14 mouse cellular contexts compared by ENCODE assay signal in genomic region chr11:100965760-100966159, GRCm38 (mm10). TPM values are rescaled to one million over a fixed set of nuclear protein-coding genes. Genes with fewer than 3 reads are reported as not detected.
DNase-seq lines count a peak whose midpoint lies in the region; ATAC-seq and TF ChIP-seq lines count a peak whose summit lies in the region.
"Had no signal": no experiment of that assay in that cellular context is flagged by ENCODE, and none has a peak within 500 bp of the region (broad histone marks: within the 10 kb centered on the region; RNA-seq: fewer than 3 reads in every experiment).

No protein-coding gene starts in this region.

- 55% methylated on average over 6 of the region's 6 CpGs for WGBS in lung, embryonic 14.5 days
- WGBS in heart, embryonic 14.5 days: 20% methylated on average over 6 of the region's 6 CpGs
- WGBS in liver, embryonic 12.5 days (ENCODE audit: insufficient replicate concordance): 16% methylated on average over 6 of the region's 6 CpGs
- 63% methylated on average over 6 of the region's 6 CpGs for WGBS in stomach, embryonic 16.5 days

- H3K4me1 ChIP-seq in lung, embryonic 14.5 days (ENCODE audit: insufficient read depth): no peaks in the 10 kb centered on the region
- peaks cover 54 to 78% of the 10 kb centered on the region in 2 experiments for H3K4me1 ChIP-seq in heart, embryonic 14.5 days (ENCODE audit: control insufficient read depth in 2 of 2, insufficient read depth in 2 of 2, low read length in 2 of 2)
- peaks cover 73% of the 10 kb centered on the region for H3K4me1 ChIP-seq in liver, embryonic 12.5 days
- H3K4me1 ChIP-seq in stomach, embryonic 16.5 days (ENCODE audit: control insufficient read depth, insufficient read depth, low read length): peaks cover 71% of the 10 kb centered on the region

- H3K36me3 ChIP-seq in lung, embryonic 14.5 days (ENCODE audit: insufficient read depth): peaks cover 11% of the 10 kb centered on the region; the same call in 1 of the 2 replicates
- H3K36me3 ChIP-seq in heart, embryonic 14.5 days (ENCODE audit: control insufficient read depth, insufficient read depth, low read length): peaks cover 49% of the 10 kb centered on the region
- H3K36me3 ChIP-seq in liver, embryonic 12.5 days: no peaks in the 10 kb centered on the region
- no peaks in the 10 kb centered on the region for H3K36me3 ChIP-seq in stomach, embryonic 16.5 days (ENCODE audit: control insufficient read depth, insufficient read depth, low read length)
- H3K36me3 ChIP-seq: forebrain, embryonic 15.5 days had no signal

- H3K27me3 ChIP-seq in lung, embryonic 14.5 days (ENCODE audit: insufficient read depth, low read length): 0 out of 2 replicates have a peak, but pooled peaks cover 5% of the 10 kb centered on the region
- no peaks in the 10 kb centered on the region for H3K27me3 ChIP-seq in heart, embryonic 14.5 days (ENCODE audit: control insufficient read depth, insufficient read depth, low read length)
- H3K27me3 ChIP-seq in liver, embryonic 12.5 days (replicated peaks): peaks cover 54% of the 10 kb centered on the region
- H3K27me3 ChIP-seq in stomach, embryonic 16.5 days (ENCODE audit: control insufficient read depth, insufficient read depth, low read length): no peaks in the 10 kb centered on the region

- no peaks in the 10 kb centered on the region for H3K9me3 ChIP-seq in lung, embryonic 14.5 days (ENCODE audit: low read depth, low read length)
- no peaks in the 10 kb centered on the region for H3K9me3 ChIP-seq in heart, embryonic 14.5 days (ENCODE audit: control insufficient read depth, low read length)
- H3K9me3 ChIP-seq in liver, embryonic 12.5 days (replicated peaks): no peaks in the 10 kb centered on the region
- H3K9me3 ChIP-seq in stomach, embryonic 16.5 days (replicated peaks; ENCODE audit: control insufficient read depth, low read length): no peaks in the 10 kb centered on the region
- H3K9me3 ChIP-seq: forebrain, embryonic 15.5 days had no signal

- ATAC-seq in lung, embryonic 14.5 days (ENCODE audit: insufficient read depth): no peak
- ATAC-seq in heart, embryonic 14.5 days (ENCODE audit: insufficient number of reproducible peaks, insufficient read depth, low FRiP score, low read depth): no peak
- ATAC-seq in liver, embryonic 12.5 days: no peak
- no peak for ATAC-seq in stomach, embryonic 16.5 days (ENCODE audit: insufficient read depth, low FRiP score)
- ATAC-seq: forebrain, embryonic 15.5 days; hindbrain, postnatal 0 days had no signal

- no peak overlapping the region for H3K4me3 ChIP-seq in lung, embryonic 14.5 days (ENCODE audit: low read depth, low read length)
- peak overlapping the region in 1 of 2 experiments; percentile 93; a peak in 2 of 4 replicates for H3K4me3 ChIP-seq in heart, embryonic 14.5 days (ENCODE audit: control insufficient read depth in 1 of 2, insufficient read depth in 1 of 2, low read depth in 1 of 2, low read length in 2 of 2)
- no peak overlapping the region for H3K4me3 ChIP-seq in liver, embryonic 12.5 days
- H3K4me3 ChIP-seq in stomach, embryonic 16.5 days (replicated peaks; ENCODE audit: low read length): 0 out of 2 replicates have a peak overlapping the region, but pooled peaks have one; percentile 6
- H3K4me3 ChIP-seq: forebrain, embryonic 15.5 days had no signal

- no peak overlapping the region for H3K9ac ChIP-seq in lung, embryonic 14.5 days
- H3K9ac ChIP-seq in heart, embryonic 14.5 days (ENCODE audit: low read length): peak overlapping the region; percentile 98
- no peak overlapping the region for H3K9ac ChIP-seq in liver, embryonic 12.5 days
- H3K9ac ChIP-seq in stomach, embryonic 16.5 days (ENCODE audit: low read length): peak overlapping the region; percentile 43; the same call in 1 of the 2 replicates
- H3K9ac ChIP-seq: forebrain, embryonic 15.5 days had no signal

- no peak for TF ChIP-seq CTCF in lung, embryonic 14.5 days (IDR thresholded peaks at IDR 0.05; ENCODE audit: low read depth)

- no peak overlapping the region for H3K27ac ChIP-seq in lung, embryonic 14.5 days (ENCODE audit: low read depth)
- peak overlapping the region; percentile 55 to 98 for H3K27ac ChIP-seq in heart, embryonic 14.5 days (replicated peaks in 1 of 2; ENCODE audit: control insufficient read depth in 1 of 2, insufficient read depth in 1 of 2, low read depth in 2 of 2, low read length in 2 of 2)
- H3K27ac ChIP-seq in liver, embryonic 12.5 days: no peak overlapping the region
- peak overlapping the region; percentile 7; the same call in 1 of the 2 replicates for H3K27ac ChIP-seq in stomach, embryonic 16.5 days (ENCODE audit: low read length)
- H3K27ac ChIP-seq: forebrain, embryonic 15.5 days; hindbrain, postnatal 0 days had no signal

- 0 out of 2 replicates have a peak overlapping the region, but pooled peaks have one; percentile 79 for H3K4me2 ChIP-seq in lung, embryonic 14.5 days
- H3K4me2 ChIP-seq in heart, embryonic 14.5 days (ENCODE audit: low read length): peak overlapping the region; percentile 71
- peak overlapping the region; percentile 10; the same call in 1 of the 2 replicates for H3K4me2 ChIP-seq in liver, embryonic 12.5 days
- H3K4me2 ChIP-seq in stomach, embryonic 16.5 days (ENCODE audit: low read depth, low read length): peak overlapping the region; percentile 26
- H3K4me2 ChIP-seq: forebrain, embryonic 15.5 days had no signal

- DNase-seq in lung, embryonic 14.5 days: peak; percentile 54
- DNase-seq in lung, postnatal 14 days: no peak
- no peak for DNase-seq in ovary, postnatal 10 days (ENCODE audit: low spot score)
- DNase-seq in embryo, embryonic 10.5 days (ENCODE audit: low spot score): no peak
- DNase-seq: adrenal gland, adult 2 months; cerebellum, postnatal 14 days; gastrocnemius, postnatal 36 days; kidney, adult 9 months; right cerebral cortex, postnatal 4 days had no signal

RNA-seq across cellular contexts. Expression of gene Cavin1, which starts 4.9 kb away (rescaled TPM):
- 137 and 143 TPM in 2 replicates for polyA plus RNA-seq in lung, embryonic 14.5 days (2014; fragmentation: Nextera tagmentation; extraction: Ambion mirVana)
- 200 and 204 TPM in 2 replicates for polyA plus RNA-seq in heart, embryonic 14.5 days (2014; fragmentation: Nextera tagmentation; extraction: Ambion mirVana)
- polyA plus RNA-seq in liver, embryonic 12.5 days (2016; fragmentation: Nextera tagmentation; extraction: Ambion mirVana): 28.9 and 30.0 TPM in 2 replicates
- 381 and 403 TPM in 2 replicates for polyA plus RNA-seq in stomach, embryonic 16.5 days (2015; fragmentation: Nextera tagmentation; extraction: Ambion mirVana)

RNA-seq across cellular contexts. Expression of gene Stat3, which starts 26.4 kb away (rescaled TPM):
- polyA plus RNA-seq in lung, embryonic 14.5 days (2014; fragmentation: Nextera tagmentation; extraction: Ambion mirVana): 33.8 and 36.5 TPM in 2 replicates
- 51.8 and 53.3 TPM in 2 replicates for polyA plus RNA-seq in heart, embryonic 14.5 days (2014; fragmentation: Nextera tagmentation; extraction: Ambion mirVana)
- polyA plus RNA-seq in liver, embryonic 12.5 days (2016; fragmentation: Nextera tagmentation; extraction: Ambion mirVana): 37.3 and 40.1 TPM in 2 replicates
- polyA plus RNA-seq in stomach, embryonic 16.5 days (2015; fragmentation: Nextera tagmentation; extraction: Ambion mirVana): 47.2 and 56.1 TPM in 2 replicates

RNA-seq across cellular contexts. Expression of gene Atp6v0a1, which starts 43.5 kb away (rescaled TPM):
- 32.8 and 38.0 TPM in 2 replicates for polyA plus RNA-seq in lung, embryonic 14.5 days (2014; fragmentation: Nextera tagmentation; extraction: Ambion mirVana)
- polyA plus RNA-seq in heart, embryonic 14.5 days (2014; fragmentation: Nextera tagmentation; extraction: Ambion mirVana): 54.8 and 57.2 TPM in 2 replicates
- polyA plus RNA-seq in liver, embryonic 12.5 days (2016; fragmentation: Nextera tagmentation; extraction: Ambion mirVana): 56.5 and 57.6 TPM in 2 replicates
- polyA plus RNA-seq in stomach, embryonic 16.5 days (2015; fragmentation: Nextera tagmentation; extraction: Ambion mirVana): 47.8 and 50.5 TPM in 2 replicates

Comparison
In these comparisons a context has a peak if more than half of its experiments do, and no peak if none do; other contexts are left out.
1. H3K27ac ChIP-seq: peak in heart, embryonic 14.5 days (2 of 2) and stomach, embryonic 16.5 days (single experiment); none in lung, embryonic 14.5 days (single experiment) and liver, embryonic 12.5 days (single experiment).
2. H3K4me2 ChIP-seq: peak in every context shown above with its lines; median percentile 79 in lung, embryonic 14.5 days; 71 in heart, embryonic 14.5 days; 26 in stomach, embryonic 16.5 days; 10 in liver, embryonic 12.5 days.
3. H3K9ac ChIP-seq: peak in heart, embryonic 14.5 days (single experiment) and stomach, embryonic 16.5 days (single experiment); none in lung, embryonic 14.5 days (single experiment) and liver, embryonic 12.5 days (single experiment).